Comparison of ENCODE assay signal across 9 mouse cellular contexts in genomic region chr15:81264392-81265095, GRCm38 (mm10). TPM values are rescaled to one million over a fixed set of nuclear protein-coding genes. Genes with fewer than 3 reads are reported as not detected.
DNase-seq lines count a peak whose midpoint lies in the region; ATAC-seq and TF ChIP-seq lines count a peak whose summit lies in the region.
"Had no signal": no experiment of that assay in that cellular context is flagged by ENCODE, and none has a peak within 500 bp of the region (broad histone marks: within the 10 kb centered on the region; RNA-seq: fewer than 3 reads in every experiment).

No protein-coding gene starts in this region.

- ATAC-seq in embryonic facial prominence, embryonic 13.5 days (ENCODE audit: insufficient number of reproducible peaks, insufficient read depth, low FRiP score, low TSS enrichment, low read depth), result no peak
- peak; percentile 48; the same call in 1 of the 2 replicates for ATAC-seq in hindbrain, embryonic 16.5 days
- ATAC-seq in megakaryocyte progenitor cell, adult 5-6 weeks (replicated peaks; ENCODE audit: poor library complexity), result no peak
- no peak for ATAC-seq in inflammation-experienced regulatory T-cells, adult 6 months

- no peaks in the 10 kb centered on the region for H3K27me3 ChIP-seq in embryonic facial prominence, embryonic 13.5 days
- no peaks in the 10 kb centered on the region for H3K27me3 ChIP-seq in embryonic facial prominence, embryonic 10.5 days (replicated peaks; ENCODE audit: low read depth, poor library complexity, severe bottlenecking)
- no peaks in the 10 kb centered on the region for H3K27me3 ChIP-seq in hindbrain, embryonic 16.5 days (replicated peaks; ENCODE audit: control insufficient read depth, insufficient read depth, low read length)
- no peaks in the 10 kb centered on the region for H3K27me3 ChIP-seq in myocyte (ENCODE audit: control insufficient read depth, insufficient read depth, insufficient read length)
- H3K27me3 ChIP-seq: CH12.LX had no signal

- no peaks in the 10 kb centered on the region for H3K9me3 ChIP-seq in embryonic facial prominence, embryonic 13.5 days
- no peaks in the 10 kb centered on the region for H3K9me3 ChIP-seq in embryonic facial prominence, embryonic 10.5 days
- no peaks in the 10 kb centered on the region for H3K9me3 ChIP-seq in hindbrain, embryonic 16.5 days (ENCODE audit: control insufficient read depth, low read length)

- peak overlapping the region; percentile 12; the same call in 1 of the 2 replicates for H3K9ac ChIP-seq in embryonic facial prominence, embryonic 13.5 days
- H3K9ac ChIP-seq in hindbrain, embryonic 16.5 days (ENCODE audit: low read depth, low read length), result no peak overlapping the region; the same call in 1 of the 2 replicates

- WGBS in embryonic facial prominence, embryonic 13.5 days, result 44% methylated on average over 16 of the region's 16 CpGs
- WGBS in embryonic facial prominence, embryonic 10.5 days, result 46% methylated on average over 16 of the region's 16 CpGs
- 37% methylated on average over 16 of the region's 16 CpGs for WGBS in hindbrain, embryonic 16.5 days

- no peaks in the 10 kb centered on the region for H3K36me3 ChIP-seq in embryonic facial prominence, embryonic 13.5 days
- H3K36me3 ChIP-seq in embryonic facial prominence, embryonic 10.5 days (replicated peaks), result no peaks in the 10 kb centered on the region
- H3K36me3 ChIP-seq in hindbrain, embryonic 16.5 days (ENCODE audit: control insufficient read depth, insufficient read depth, low read length), result no peaks in the 10 kb centered on the region
- H3K36me3 ChIP-seq in myocyte (ENCODE audit: control insufficient read depth, insufficient read depth), result no peaks in the 10 kb centered on the region

- H3K79me2 ChIP-seq in myocyte (ENCODE audit: control insufficient read depth, insufficient read depth), result no peaks in the 10 kb centered on the region

- H3ac ChIP-seq in myocyte (ENCODE audit: control insufficient read depth, insufficient read length), result no peak overlapping the region

- H3K27ac ChIP-seq in embryonic facial prominence, embryonic 13.5 days, result no peak overlapping the region
- H3K27ac ChIP-seq in embryonic facial prominence, embryonic 10.5 days (replicated peaks), result no peak overlapping the region
- peak overlapping the region; percentile 36; the same call in 1 of the 2 replicates for H3K27ac ChIP-seq in hindbrain, embryonic 16.5 days (ENCODE audit: low read depth, low read length)

- no peak overlapping the region for H3K4me3 ChIP-seq in embryonic facial prominence, embryonic 13.5 days
- H3K4me3 ChIP-seq in embryonic facial prominence, embryonic 10.5 days, result no peak overlapping the region
- H3K4me3 ChIP-seq in hindbrain, embryonic 16.5 days (ENCODE audit: low read length), result no peak overlapping the region
- no peak overlapping the region for H3K4me3 ChIP-seq in myocyte

- H3K4me2 ChIP-seq in embryonic facial prominence, embryonic 13.5 days, result no peak overlapping the region
- no peak overlapping the region; the same call in 1 of the 2 replicates for H3K4me2 ChIP-seq in hindbrain, embryonic 16.5 days (ENCODE audit: low read length)
- peak overlapping the region; percentile 68 for H3K4me2 ChIP-seq in myocyte (ENCODE audit: low read depth)

- no peak for TF ChIP-seq POLR2A in myocyte (IDR thresholded peaks at IDR 0.05; ENCODE audit: insufficient read length, low read depth)

- H3K4me1 ChIP-seq in embryonic facial prominence, embryonic 13.5 days, result peaks cover 7% of the 10 kb centered on the region; the same call in 1 of the 2 replicates
- H3K4me1 ChIP-seq in embryonic facial prominence, embryonic 10.5 days, result peaks cover 7% of the 10 kb centered on the region
- peaks cover 4% of the 10 kb centered on the region for H3K4me1 ChIP-seq in hindbrain, embryonic 16.5 days (ENCODE audit: control insufficient read depth, insufficient read depth, low read depth, low read length)

- DNase-seq in embryonic facial prominence, embryonic 10.5 days (ENCODE audit: low spot score), result no peak
- DNase-seq in MN1 (ENCODE audit: low spot score), result peak; percentile 89
- peak; percentile 65 to 81 for DNase-seq in gastrocnemius, adult 8-10 months (ENCODE audit: low spot score in 2 of 2)

TF ChIP-seq in myocyte, 11 proteins besides CTCF, POLR2A, EP300 and RAD21:
- peak; percentile 84 for TF ChIP-seq SRF (IDR thresholded peaks at IDR 0.05; ENCODE audit: control insufficient read depth, insufficient read length, low read depth)
- peak; percentile 66 for TF ChIP-seq TCF3 (IDR thresholded peaks at IDR 0.05; ENCODE audit: insufficient read length, low read depth)
- TF ChIP-seq REST (IDR thresholded peaks at IDR 0.05; ENCODE audit: insufficient read depth, insufficient read length), result no peak
- TF ChIP-seq MYOD1 (IDR thresholded peaks at IDR 0.05; ENCODE audit: control insufficient read depth in 1 of 3, insufficient read length in 2 of 3, low read depth in 2 of 3), result peak; percentile 65 to 95 (median 89)
- peak; percentile 21 for TF ChIP-seq MAX (IDR thresholded peaks at IDR 0.05; ENCODE audit: low read depth)
- peak; percentile 80 for TF ChIP-seq CEBPB (IDR thresholded peaks at IDR 0.05; ENCODE audit: insufficient read depth, poor library complexity, severe bottlenecking)
- TF ChIP-seq E2F4 (IDR thresholded peaks at IDR 0.05; ENCODE audit: insufficient read depth), result no peak
- no peak for TF ChIP-seq USF1 (IDR thresholded peaks at IDR 0.05; ENCODE audit: low read depth)
- TF ChIP-seq MYOG (IDR thresholded peaks at IDR 0.05; ENCODE audit: control insufficient read depth in 1 of 3, insufficient read depth in 1 of 3, insufficient read length in 2 of 3, low read depth in 2 of 3), result peak; percentile 79 to 93 (median 89)
- TF ChIP-seq POLR2AphosphoS2 (IDR thresholded peaks at IDR 0.05; ENCODE audit: insufficient read length, low read depth), result no peak
- TF ChIP-seq TCF12 (IDR thresholded peaks at IDR 0.05; ENCODE audit: insufficient read depth, poor library complexity, severe bottlenecking), result no peak
TF ChIP-seq in myocyte: peak in this region for 6.

RNA-seq across cellular contexts. Expression of gene Mchr1, which starts 29.2 kb away (rescaled TPM):
- polyA plus RNA-seq in embryonic facial prominence, embryonic 13.5 days (2015; fragmentation: Nextera tagmentation; extraction: Ambion mirVana), result 0.51 and 0.54 TPM in 2 replicates
- polyA plus RNA-seq in embryonic facial prominence, embryonic 10.5 days (2016; fragmentation: Nextera tagmentation; extraction: Ambion mirVana), result 0.15 and 0.27 TPM in 2 replicates
- total RNA-seq in gastrocnemius, adult 8-10 months (2022), result 1 to 10 TPM; 2.1 to 6.9 (median 4.4) TPM
- polyA plus RNA-seq in hindbrain, embryonic 16.5 days (2015; fragmentation: Nextera tagmentation; extraction: Ambion mirVana), result 6.3 and 7.9 TPM in 2 replicates
- 0.44 TPM for polyA plus RNA-seq in myocyte (2012; fragmentation: generic; extraction: Trizol)
- not detected in 2 replicates for total RNA-seq in megakaryocyte progenitor cell, adult 5-6 weeks (2015)
- total RNA-seq in megakaryocyte progenitor cell, adult 5-6 weeks (2017), result not detected in 2 replicates
- polyA plus RNA-seq in inflammation-experienced regulatory T-cells, adult 6 months (2017; shearing (Covaris generic)), result not detected
- total RNA-seq: CH12.LX had no signal
